Mouse (Mus musculus): ENCODE data around the gene Myadml2. TPM values are rescaled to one million over a fixed set of nuclear protein-coding genes. Genes with fewer than 3 reads are reported as not detected.

The Myadml2 gene
- total RNA-seq (2014; rRNA removed; ENCODE audit: low replicate concordance) (27.8 and 29.3 TPM in 2 replicates), polyA plus RNA-seq (2015; fragmentation: Nextera tagmentation; extraction: Ambion mirVana) (32.7 and 33.5 TPM in 2 replicates)

DNA sequence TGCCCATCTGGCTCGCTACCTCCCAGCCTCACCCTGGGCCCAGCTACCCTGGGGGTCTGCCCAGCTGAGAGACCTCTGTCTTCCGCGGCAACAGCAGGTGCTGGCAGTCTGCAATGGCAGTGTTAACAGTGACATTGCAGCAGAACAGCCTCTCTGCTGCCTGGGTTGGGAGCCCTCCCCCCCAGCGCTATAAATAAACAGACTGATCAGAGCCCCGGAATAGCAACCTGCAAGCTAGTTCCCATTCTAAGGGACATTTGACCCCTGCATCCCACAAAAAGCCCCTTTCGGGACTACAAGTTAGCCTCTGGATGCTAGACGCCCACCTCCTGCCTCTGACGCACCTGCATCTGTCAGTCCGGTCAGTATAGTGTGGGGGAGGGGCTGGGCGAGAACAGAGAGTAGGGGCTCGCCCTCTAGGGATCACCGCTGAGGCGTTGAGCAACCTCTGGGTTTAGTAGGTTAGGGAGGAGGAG lies at the start of gene Myadml2:
TSS of gene Myadml2 (minus strand) at position 158 of the 476 bp plus-strand sequence.
- Histone ChIP-seq H3K4me3 (ENCODE audit: low read depth, low read length) (peak within 1 kb of the TSS; percentile 58), H3K9me3 (replicated peaks; ENCODE audit: control insufficient read depth, low read length) (no peaks in the 10 kb centered on the region), H3K4me1 (ENCODE audit: control insufficient read depth, insufficient read depth) (peaks cover 18% of the 10 kb centered on the region), H3K36me3 (replicated peaks; ENCODE audit: control insufficient read depth, insufficient read depth, low read length) (no peaks in the 10 kb centered on the region), H3K4me2 (ENCODE audit: low read depth, low read length) (peak within 1 kb of the TSS; percentile 78), H3K27ac (ENCODE audit: low read depth) (peak within 1 kb of the TSS; percentile 97), H3K27me3 (ENCODE audit: control insufficient read depth, insufficient read depth, low read length) (no peaks in the 10 kb centered on the region), H3K9ac (replicated peaks; ENCODE audit: low read depth, low read length) (peak within 1 kb of the TSS; percentile 79)
- DNase-seq (ENCODE audit: low spot score) (peak; percentile 80), ATAC-seq (ENCODE audit: insufficient read depth, low read depth) (peak; percentile 83)
- WGBS = 2% methylated on average over 13 of the region's 13 CpGs
- TF ChIP-seq EP300 (IDR thresholded peaks at IDR 0.05; ENCODE audit: low read depth) (peak; percentile 44; the same call in 1 of the 2 replicates), CTCF (IDR thresholded peaks at IDR 0.05; ENCODE audit: low read depth) (no peak)

DNA sequence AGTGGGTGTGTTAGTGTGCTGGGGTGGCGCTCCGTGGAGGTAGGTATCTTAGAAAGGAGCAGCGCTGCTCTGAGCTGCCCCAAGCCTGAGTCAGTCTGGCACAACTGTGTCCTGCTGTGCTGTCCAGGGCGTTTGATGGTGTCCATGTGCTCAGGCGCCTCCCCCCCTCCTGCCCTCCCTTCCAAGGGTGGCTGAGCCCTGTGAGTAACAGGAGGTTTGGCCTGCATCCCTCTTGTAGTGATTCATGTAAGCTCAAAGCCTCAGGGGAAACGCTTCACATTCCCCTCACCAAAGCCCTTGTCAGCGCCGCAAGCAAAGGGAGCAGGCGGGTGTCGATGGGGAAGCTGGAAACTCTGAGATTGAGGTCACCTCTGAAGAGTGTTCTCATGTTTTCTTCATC lies 49.8 kb upstream of the Myadml2 start:
- Histone ChIP-seq H3K9me3 (replicated peaks; ENCODE audit: control insufficient read depth, low read length) (no peaks in the 10 kb centered on the region), H3K27ac (ENCODE audit: low read depth) (peak overlapping the region; percentile 75), H3K4me3 (ENCODE audit: low read depth, low read length) (no peak overlapping the region), H3K4me1 (ENCODE audit: control insufficient read depth, insufficient read depth) (peaks cover 22% of the 10 kb centered on the region), H3K9ac (replicated peaks; ENCODE audit: low read depth, low read length) (no peak overlapping the region), H3K4me2 (ENCODE audit: low read depth, low read length) (no peak overlapping the region), H3K36me3 (replicated peaks; ENCODE audit: control insufficient read depth, insufficient read depth, low read length) (peaks cover 36% of the 10 kb centered on the region), H3K27me3 (ENCODE audit: control insufficient read depth, insufficient read depth, low read length) (no peaks in the 10 kb centered on the region)
- no peak for TF ChIP-seq EP300 (IDR thresholded peaks at IDR 0.05; ENCODE audit: low read depth)
- TF ChIP-seq CTCF (IDR thresholded peaks at IDR 0.05; ENCODE audit: low read depth) = no peak
- ATAC-seq (ENCODE audit: insufficient read depth, low read depth) = peak; percentile 89
- 14% methylated on average over 10 of the region's 10 CpGs for WGBS
- DNase-seq (ENCODE audit: low spot score) = peak; percentile 80

DNA sequence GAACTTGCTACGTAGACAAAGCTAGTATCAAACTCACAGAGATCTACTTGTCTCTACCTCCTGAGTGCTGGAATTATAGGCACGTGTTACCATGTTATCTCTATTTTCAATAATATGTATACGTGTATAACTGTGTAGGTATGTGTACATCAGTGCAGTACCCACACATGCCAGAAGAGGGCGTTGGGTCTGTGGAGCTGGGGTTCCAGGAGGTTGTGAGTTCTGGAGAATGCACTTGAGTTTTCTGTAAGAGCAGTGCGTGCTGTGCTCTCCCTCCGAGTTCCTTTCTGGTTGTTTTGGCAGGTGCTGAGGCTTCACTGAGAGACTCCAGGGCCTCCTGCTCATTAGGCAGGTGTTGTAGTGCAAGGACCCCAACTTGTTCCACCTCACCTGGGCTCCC lies 48.6 kb upstream of the Myadml2 start:
- Histone ChIP-seq H3K27ac (ENCODE audit: low read depth) (no peak overlapping the region), H3K9me3 (replicated peaks; ENCODE audit: control insufficient read depth, low read length) (no peaks in the 10 kb centered on the region), H3K27me3 (ENCODE audit: control insufficient read depth, insufficient read depth, low read length) (no peaks in the 10 kb centered on the region), H3K4me3 (ENCODE audit: low read depth, low read length) (no peak overlapping the region), H3K9ac (replicated peaks; ENCODE audit: low read depth, low read length) (no peak overlapping the region), H3K36me3 (replicated peaks; ENCODE audit: control insufficient read depth, insufficient read depth, low read length) (peaks cover 28% of the 10 kb centered on the region), H3K4me1 (ENCODE audit: control insufficient read depth, insufficient read depth) (peaks cover 33% of the 10 kb centered on the region), H3K4me2 (ENCODE audit: low read depth, low read length) (no peak overlapping the region)
- 91% methylated on average over 6 of the region's 6 CpGs for WGBS
- ATAC-seq (ENCODE audit: insufficient read depth, low read depth) (no peak), DNase-seq (ENCODE audit: low spot score) (no peak)
- no peak for TF ChIP-seq EP300 (IDR thresholded peaks at IDR 0.05; ENCODE audit: low read depth)
- peak; percentile 20; the same call in 1 of the 2 replicates for TF ChIP-seq CTCF (IDR thresholded peaks at IDR 0.05; ENCODE audit: low read depth)

DNA sequence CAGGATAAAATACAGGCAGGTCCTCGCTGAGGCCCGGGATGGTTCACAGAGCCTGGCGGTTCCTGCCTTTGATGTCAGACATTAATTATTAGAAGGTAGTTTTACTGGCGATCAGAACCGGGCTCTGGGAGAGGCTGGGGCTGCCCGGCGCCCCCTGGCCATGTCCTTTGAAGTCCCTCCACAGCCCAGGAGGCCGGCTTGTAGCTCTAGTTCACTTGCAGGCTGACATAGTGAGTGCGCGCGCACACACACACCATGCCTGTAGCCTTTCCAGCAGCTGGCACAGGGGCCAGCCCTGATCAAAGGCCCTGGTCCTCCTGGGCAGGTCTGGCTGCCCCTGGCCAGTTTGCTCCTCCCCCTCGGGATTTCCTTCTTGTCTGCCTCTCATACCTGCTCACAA lies 47.7 kb upstream of the Myadml2 start:
- H3K9ac ChIP-seq (replicated peaks; ENCODE audit: low read depth, low read length) = no peak overlapping the region; the same call in 1 of the 2 replicates
- no peak overlapping the region for H3K4me3 ChIP-seq (ENCODE audit: low read depth, low read length)
- WGBS = 63% methylated on average over 12 of the region's 12 CpGs
- H3K4me2 ChIP-seq (ENCODE audit: low read depth, low read length) = no peak overlapping the region
- no peak for DNase-seq (ENCODE audit: low spot score)
- peaks cover 19% of the 10 kb centered on the region for H3K36me3 ChIP-seq (replicated peaks; ENCODE audit: control insufficient read depth, insufficient read depth, low read length)
- TF ChIP-seq CTCF (IDR thresholded peaks at IDR 0.05; ENCODE audit: low read depth) (no peak), EP300 (IDR thresholded peaks at IDR 0.05; ENCODE audit: low read depth) (no peak)
- ATAC-seq (ENCODE audit: insufficient read depth, low read depth) = no peak
- H3K4me1 ChIP-seq (ENCODE audit: control insufficient read depth, insufficient read depth) = peaks cover 33% of the 10 kb centered on the region
- H3K9me3 ChIP-seq (replicated peaks; ENCODE audit: control insufficient read depth, low read length) = no peaks in the 10 kb centered on the region
- 0 out of 2 replicates have a peak overlapping the region, but pooled peaks have one; percentile 13 for H3K27ac ChIP-seq (ENCODE audit: low read depth)
- H3K27me3 ChIP-seq (ENCODE audit: control insufficient read depth, insufficient read depth, low read length) = no peaks in the 10 kb centered on the region

DNA sequence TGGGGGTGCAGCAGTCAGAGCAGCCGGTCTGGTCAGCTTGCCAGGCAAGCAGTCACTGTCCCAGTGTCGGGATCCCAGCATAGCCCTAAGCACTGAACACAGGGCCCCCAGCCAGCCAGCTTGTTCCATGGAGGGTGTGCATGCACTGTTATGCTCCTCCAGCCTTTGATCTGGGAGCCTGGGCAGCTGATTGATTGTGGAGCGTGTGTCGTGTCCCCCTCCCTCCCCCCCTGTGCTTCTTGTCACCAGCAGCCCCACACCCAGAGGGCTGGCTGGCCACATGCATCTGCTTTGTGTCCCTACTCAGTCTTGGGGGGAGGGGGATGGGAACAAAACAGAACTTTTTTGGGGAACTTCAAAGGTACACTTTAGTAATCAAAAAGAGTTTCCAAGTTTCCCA lies 47.2 kb upstream of the Myadml2 start:
- Histone ChIP-seq H3K27ac (ENCODE audit: low read depth) (no peak overlapping the region), H3K4me1 (ENCODE audit: control insufficient read depth, insufficient read depth) (peaks cover 33% of the 10 kb centered on the region), H3K9ac (replicated peaks; ENCODE audit: low read depth, low read length) (no peak overlapping the region), H3K9me3 (replicated peaks; ENCODE audit: control insufficient read depth, low read length) (no peaks in the 10 kb centered on the region), H3K4me3 (ENCODE audit: low read depth, low read length) (no peak overlapping the region), H3K36me3 (replicated peaks; ENCODE audit: control insufficient read depth, insufficient read depth, low read length) (peaks cover 20% of the 10 kb centered on the region), H3K27me3 (ENCODE audit: control insufficient read depth, insufficient read depth, low read length) (no peaks in the 10 kb centered on the region), H3K4me2 (ENCODE audit: low read depth, low read length) (no peak overlapping the region)
- no peak for DNase-seq (ENCODE audit: low spot score)
- TF ChIP-seq CTCF (IDR thresholded peaks at IDR 0.05; ENCODE audit: low read depth) (no peak), EP300 (IDR thresholded peaks at IDR 0.05; ENCODE audit: low read depth) (no peak)
- WGBS = 18% methylated on average over 4 of the region's 4 CpGs
- peak; percentile 21 for ATAC-seq (ENCODE audit: insufficient read depth, low read depth)

DNA sequence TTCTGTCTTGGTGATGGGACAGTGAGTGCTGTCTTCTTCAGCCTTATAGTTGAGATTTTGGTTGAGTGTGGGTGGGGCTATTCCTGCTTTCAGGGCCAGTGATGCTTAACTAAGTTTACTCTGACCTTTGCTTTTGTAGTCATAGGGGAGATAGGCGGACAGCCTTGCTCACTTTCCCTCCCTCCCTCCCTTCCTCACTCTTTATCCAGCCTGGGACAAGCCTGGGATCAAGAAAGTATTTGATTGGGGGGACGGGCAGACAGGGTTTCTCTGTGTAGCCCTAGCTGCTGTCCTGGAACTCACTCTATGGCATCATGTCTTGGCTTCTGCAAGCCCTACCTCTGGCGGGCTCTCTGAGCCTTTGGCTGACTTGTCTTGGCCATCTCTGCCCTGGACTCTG lies 45.5 kb upstream of the Myadml2 start:
- Histone ChIP-seq H3K4me3 (ENCODE audit: low read depth, low read length) (no peak overlapping the region), H3K27ac (ENCODE audit: low read depth) (no peak overlapping the region), H3K27me3 (ENCODE audit: control insufficient read depth, insufficient read depth, low read length) (no peaks in the 10 kb centered on the region), H3K4me1 (ENCODE audit: control insufficient read depth, insufficient read depth) (peaks cover 31% of the 10 kb centered on the region), H3K9ac (replicated peaks; ENCODE audit: low read depth, low read length) (no peak overlapping the region), H3K36me3 (replicated peaks; ENCODE audit: control insufficient read depth, insufficient read depth, low read length) (peaks cover 24% of the 10 kb centered on the region), H3K9me3 (replicated peaks; ENCODE audit: control insufficient read depth, low read length) (no peaks in the 10 kb centered on the region), H3K4me2 (ENCODE audit: low read depth, low read length) (no peak overlapping the region)
- TF ChIP-seq CTCF (IDR thresholded peaks at IDR 0.05; ENCODE audit: low read depth) = no peak
- no peak for TF ChIP-seq EP300 (IDR thresholded peaks at IDR 0.05; ENCODE audit: low read depth)
- ATAC-seq (ENCODE audit: insufficient read depth, low read depth) (no peak), DNase-seq (ENCODE audit: low spot score) (no peak)
- WGBS = 87% methylated on average over 3 of the region's 3 CpGs

All from heart, postnatal 0 days (tissue).